Mouse (Mus musculus): Measurements from ENCODE around the gene Ipo8. TPM values are rescaled to one million over a fixed set of nuclear protein-coding genes. Genes with fewer than 3 reads are reported as not detected.

The Ipo8 gene
- total RNA-seq, 1 experiment from 2014 or later, result 45.3 TPM

GRCm38 (mm10) chr6:148756535-148756934, 74.7 kb downstream of the Ipo8 start:
- no peak for DNase-seq

- no peak for DNase-seq
Measured at GRCm38 (mm10) chr6:148751400-148751799, 79.9 kb downstream of the Ipo8 start.

GRCm38 (mm10) chr6:148750183-148750582, 81.1 kb downstream of the Ipo8 start:
- no peak for DNase-seq

- DNase-seq, result peak; percentile 5
Measured at GRCm38 (mm10) chr6:148740521-148741226, 90.6 kb downstream of the Ipo8 start.

GRCm38 (mm10) chr6:148736390-148736789, 94.9 kb downstream of the Ipo8 start:
- DNase-seq, result no peak

GRCm38 (mm10) chr6:148734012-148734411, 97.3 kb downstream of the Ipo8 start:
- DNase-seq, result no peak

GRCm38 (mm10) chr6:148732920-148733319, 98.3 kb downstream of the Ipo8 start:
- DNase-seq, result no peak

- DNase-seq, result no peak
Measured at GRCm38 (mm10) chr6:148728571-148728970, 102.7 kb downstream of the Ipo8 start.

GRCm38 (mm10) chr6:148727871-148728524, 103.3 kb downstream of the Ipo8 start:
- DNase-seq, result peak; percentile 34

GRCm38 (mm10) chr6:148724453-148724852, 106.8 kb downstream of the Ipo8 start:
- DNase-seq, result no peak

Other genes starting within 250 kb of the Ipo8 start
- 20.6 and 23.6 TPM in 2 replicates for gene Caprin2, start 64.8 kb upstream of the Ipo8 start, total RNA-seq (2021)
- 37.2 and 41.3 TPM in 2 replicates for gene Sinhcaf, start 115.0 kb upstream of the Ipo8 start, total RNA-seq (2021)